Mouse (Mus musculus): ENCODE results near the gene Mrpl37.

DNA sequence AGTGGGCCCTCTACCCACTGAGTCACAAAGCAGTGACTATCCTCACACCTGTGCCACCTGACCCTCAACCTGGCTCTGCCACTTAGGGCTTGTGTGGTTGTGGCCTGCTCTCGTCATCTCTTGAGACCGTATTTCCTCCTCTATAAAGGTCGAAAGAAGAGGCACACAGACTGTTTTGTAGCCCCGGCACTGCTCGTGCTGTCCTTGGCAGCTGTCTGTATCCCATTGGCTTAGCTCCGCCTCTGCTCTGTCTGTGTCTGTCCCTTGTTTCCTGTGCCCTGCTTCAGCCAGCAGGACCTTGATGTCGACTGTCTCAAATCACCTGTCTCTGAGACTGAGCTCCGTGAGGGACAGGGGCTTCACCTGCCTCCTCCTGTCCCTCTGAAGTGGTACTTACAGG is 40.2 kb downstream of the Mrpl37 start:
- no peak for TF ChIP-seq CTCF (IDR thresholded peaks at IDR 0.05; ENCODE audit: low read depth)
- no peak for TF ChIP-seq EP300 (IDR thresholded peaks at IDR 0.05; ENCODE audit: low read depth)
